Mouse (Mus musculus) layer of hippocampus, postnatal 25 days (tissue): Measurements from ENCODE around the gene Bcl2l1. TPM values are rescaled to one million over a fixed set of nuclear protein-coding genes. Genes with fewer than 3 reads are reported as not detected.

ENCODE experiments used
- DNase-seq, 2 experiments: peaks; one replicate each; pipeline ENCODE4 v3.0.0; 2022; ENCODE audit warnings: mixed read lengths in 2 of 2, low spot score in 1 of 2; ENCODE audit errors: extremely low spot score in 1 of 2
- total RNA-seq, 2 experiments: library from RNA; stranded (reverse); gene quantifications; 2 replicates each; pipeline ENCODE4 v1.2.3; 2021

Gene Bcl2l1
- total RNA-seq, 2 experiments from 2014 or later, result 121 to 144 TPM

GRCm38 (mm10) chr2:152777081-152777480, 54.4 kb downstream of the Bcl2l1 start:
- no peak for DNase-seq

GRCm38 (mm10) chr2:152776435-152776834, 55.1 kb downstream of the Bcl2l1 start:
- DNase-seq, result peak; percentile 37 to 38

GRCm38 (mm10) chr2:152776019-152776418, 55.5 kb downstream of the Bcl2l1 start:
- no peak for DNase-seq

GRCm38 (mm10) chr2:152775357-152775756, 56.2 kb downstream of the Bcl2l1 start:
- DNase-seq, result no peak

GRCm38 (mm10) chr2:152772231-152772630, 59.3 kb downstream of the Bcl2l1 start:
- no peak for DNase-seq

- DNase-seq, result no peak
Observed at GRCm38 (mm10) chr2:152771571-152771970, 60.0 kb downstream of the Bcl2l1 start.

GRCm38 (mm10) chr2:152769677-152770076, 61.9 kb downstream of the Bcl2l1 start:
- no peak for DNase-seq

- DNase-seq, result no peak
Observed at GRCm38 (mm10) chr2:152767618-152768271, 63.8 kb downstream of the Bcl2l1 start.

GRCm38 (mm10) chr2:152766387-152767123, 65.0 kb downstream of the Bcl2l1 start:
- DNase-seq, result peak; percentile 84 to 98

- DNase-seq, result no peak
Observed at GRCm38 (mm10) chr2:152765045-152765674, 66.4 kb downstream of the Bcl2l1 start.

- DNase-seq, result no peak
Observed at GRCm38 (mm10) chr2:152764172-152765044, 67.1 kb downstream of the Bcl2l1 start.

- DNase-seq, result no peak
Observed at GRCm38 (mm10) chr2:152763310-152763709, 68.2 kb downstream of the Bcl2l1 start.

GRCm38 (mm10) chr2:152758351-152758750, 73.2 kb downstream of the Bcl2l1 start:
- DNase-seq, result no peak

- no peak for DNase-seq
Observed at GRCm38 (mm10) chr2:152757478-152757877, 74.0 kb downstream of the Bcl2l1 start.

- no peak for DNase-seq
Observed at GRCm38 (mm10) chr2:152756474-152757393, 74.8 kb downstream of the Bcl2l1 start.

- no peak for DNase-seq
Observed at GRCm38 (mm10) chr2:152753944-152754711, 77.4 kb downstream of the Bcl2l1 start, which contains the start of gene Cox4i2. Gene Cox4i2 (plus strand): TSS chr2:152754173.

- DNase-seq, result peak in 1 of 2 experiments; percentile 58
Observed at GRCm38 (mm10) chr2:152742435-152742834, 89.1 kb downstream of the Bcl2l1 start.

GRCm38 (mm10) chr2:152741153-152742041, 90.1 kb downstream of the Bcl2l1 start:
- DNase-seq, result no peak
